ENCODE assay signal across 19 mouse cellular contexts in genomic region chr9:67816172-67816928, GRCm38 (mm10). TPM values are rescaled to one million over a fixed set of nuclear protein-coding genes. Genes with fewer than 3 reads are reported as not detected.
"Had no signal": no experiment of that assay in that cellular context is flagged by ENCODE, and none has a peak within 500 bp of the region (broad histone marks: within the 10 kb centered on the region; RNA-seq: fewer than 3 reads in every experiment).

No protein-coding gene starts in this region.

- H3K9ac ChIP-seq: kidney, embryonic 15.5 days; limb, embryonic 13.5 days; liver, embryonic 15.5 days had no signal

- H3K27ac ChIP-seq: kidney, embryonic 15.5 days; left cerebral cortex, adult 2 months; limb, embryonic 13.5 days; liver, embryonic 15.5 days had no signal

- H3K4me3 ChIP-seq: kidney, embryonic 15.5 days; left cerebral cortex, adult 2 months; limb, embryonic 13.5 days; liver, embryonic 15.5 days had no signal

- ATAC-seq: intestine, postnatal 0 days had no signal

- DNase-seq: kidney, adult 2 months; kidney, postnatal 10 days; kidney, postnatal 36 days; layer of hippocampus, postnatal 36 days; liver; lung, adult 2 months; lung, postnatal 14 days; lung, postnatal 4 days; midbrain, embryonic 14.5 days; thymus, postnatal 25 days had no signal

- H3K4me2 ChIP-seq: kidney, embryonic 15.5 days; limb, embryonic 13.5 days; liver, embryonic 15.5 days; midbrain, embryonic 11.5 days had no signal

- H3K9me3 ChIP-seq: kidney, embryonic 15.5 days; limb, embryonic 13.5 days; liver, embryonic 15.5 days had no signal

- H3K36me3 ChIP-seq: kidney, embryonic 15.5 days; limb, embryonic 13.5 days; liver, embryonic 15.5 days had no signal

- H3K27me3 ChIP-seq: kidney, embryonic 15.5 days; limb, embryonic 13.5 days had no signal

RNA-seq across cellular contexts. Expression of gene C2cd4a, which starts 15.8 kb away (rescaled TPM):
- total RNA-seq: megakaryocyte progenitor cell, adult 5-6 weeks; megakaryocyte-erythroid progenitor cell, adult 5-6 weeks had no signal
- polyA plus RNA-seq: midbrain, embryonic 11.5 days; neural tube, embryonic 11.5 days had no signal

RNA-seq across cellular contexts. Expression of gene C2cd4b, which starts 57.1 kb away (rescaled TPM):
- total RNA-seq: megakaryocyte progenitor cell, adult 5-6 weeks; megakaryocyte-erythroid progenitor cell, adult 5-6 weeks had no signal
- polyA plus RNA-seq: kidney, adult 2 months; liver, embryonic 15.5 days; midbrain, embryonic 11.5 days had no signal
